Mouse (Mus musculus) cortical plate, adult 2 months (tissue): ENCODE measurements at regions not wholly inside any gene's neighbourhood (a gene's known extent, or its start where the extent isn't known, plus 50 kb on each side); places are given as distances from the start of the nearest gene placed in this dataset.

ENCODE experiments used
- H3K27ac ChIP-seq: fragments of 200-500 bp; 2 replicates; pipeline ENCODE4 v1.5.1; 2012; ENCODE audit warnings: low read length, control low read depth, inconsistent platforms; ENCODE audit not compliant: insufficient read depth
- H3K4me1 ChIP-seq: fragments of 200-500 bp; 2 replicates; pipeline ENCODE4 v1.6.1; 2011; ENCODE audit warnings: low read length; ENCODE audit not compliant: control insufficient read depth, insufficient read depth
- H3K4me3 ChIP-seq: fragments of 200-500 bp; 2 replicates; pipeline ENCODE4 v1.5.1; 2011; ENCODE audit warnings: mild to moderate bottlenecking, low read length, control low read depth; ENCODE audit not compliant: insufficient read depth
- CTCF ChIP-seq: fragments of 200-500 bp; IDR thresholded peaks from 2 replicates; pipeline ENCODE4 v1.5.1; 2011; ENCODE audit warnings: mild to moderate bottlenecking, control low read depth, low read length; ENCODE audit not compliant: insufficient read depth; ENCODE audit errors: extremely low read depth
- POLR2A ChIP-seq: fragments of 200-500 bp; IDR thresholded peaks from 2 replicates; pipeline ENCODE4 v1.6.1; 2011; ENCODE audit warnings: mild to moderate bottlenecking, low read length, control low read depth; ENCODE audit not compliant: insufficient read depth; ENCODE audit errors: extremely low read depth

DNA sequence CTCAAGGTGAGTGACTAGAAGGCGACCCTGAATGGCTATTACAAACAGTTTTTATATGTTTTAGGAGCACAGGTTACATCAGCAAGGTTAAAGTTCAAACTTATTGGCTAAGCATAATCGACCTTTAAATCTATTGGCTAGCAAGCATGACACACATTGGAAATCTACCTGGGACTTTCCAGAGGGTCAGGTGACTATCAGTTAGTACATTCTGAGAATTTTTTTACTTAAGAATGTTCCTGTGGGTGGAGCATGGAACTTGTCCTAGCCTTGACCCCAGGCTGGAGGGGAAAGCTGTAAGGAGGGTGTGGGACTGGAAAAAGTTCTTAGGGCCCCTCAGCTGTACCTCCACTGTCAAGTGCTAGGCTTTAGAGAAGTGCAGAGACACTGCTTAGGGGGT, 297.9 kb downstream of the Fam84b start:
- Histone ChIP-seq H3K27ac (no peak overlapping the region), H3K4me1 (no peaks in the 10 kb centered on the region), H3K4me3 (no peak overlapping the region)
- TF ChIP-seq CTCF (no peak), POLR2A (no peak)

DNA sequence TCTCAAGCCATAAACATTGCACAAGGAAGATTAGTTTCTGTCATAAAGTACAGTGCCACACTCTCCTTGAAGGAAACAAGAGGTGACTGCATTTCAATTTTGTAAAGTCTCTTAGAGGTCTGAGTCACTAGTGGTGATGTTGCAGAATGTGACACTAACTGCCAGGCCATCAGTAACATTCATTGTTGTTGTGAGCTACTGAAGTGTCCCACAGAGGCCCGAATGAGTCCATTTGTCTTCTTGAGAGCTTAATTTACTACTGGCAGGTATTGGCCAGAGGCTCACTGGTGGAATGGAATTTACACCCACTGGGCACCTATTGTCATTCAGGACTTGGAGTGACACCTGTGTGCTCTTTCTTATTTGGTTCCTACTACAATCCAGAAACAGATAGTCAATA, 299.0 kb downstream of the Fam84b start:
- TF ChIP-seq CTCF = no peak
- TF ChIP-seq POLR2A = no peak
- H3K4me3 ChIP-seq = no peak overlapping the region
- H3K27ac ChIP-seq = no peak overlapping the region
- no peaks in the 10 kb centered on the region for H3K4me1 ChIP-seq

DNA sequence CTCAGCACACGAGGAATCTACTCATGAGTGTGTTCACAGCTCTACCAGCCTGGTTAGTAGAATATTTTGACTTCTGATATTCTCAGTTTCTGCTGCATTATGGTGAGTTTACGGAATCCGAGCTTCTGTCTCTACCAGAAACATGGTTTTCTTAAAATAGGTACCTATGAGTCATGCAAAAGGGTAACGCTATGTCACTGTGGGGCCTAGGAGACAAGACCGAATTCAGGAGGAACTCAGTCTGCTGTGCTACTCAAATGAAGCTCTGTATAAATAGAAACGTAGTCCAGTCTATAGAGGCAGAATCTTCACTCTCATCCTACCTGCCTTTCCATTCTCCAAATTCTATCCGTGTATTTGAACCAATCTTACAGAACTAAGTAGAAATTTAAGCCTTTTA, 305.5 kb downstream of the Fam84b start:
- no peaks in the 10 kb centered on the region for H3K4me1 ChIP-seq
- TF ChIP-seq POLR2A (no peak), CTCF (no peak)
- H3K4me3 ChIP-seq = no peak overlapping the region
- H3K27ac ChIP-seq = no peak overlapping the region

DNA sequence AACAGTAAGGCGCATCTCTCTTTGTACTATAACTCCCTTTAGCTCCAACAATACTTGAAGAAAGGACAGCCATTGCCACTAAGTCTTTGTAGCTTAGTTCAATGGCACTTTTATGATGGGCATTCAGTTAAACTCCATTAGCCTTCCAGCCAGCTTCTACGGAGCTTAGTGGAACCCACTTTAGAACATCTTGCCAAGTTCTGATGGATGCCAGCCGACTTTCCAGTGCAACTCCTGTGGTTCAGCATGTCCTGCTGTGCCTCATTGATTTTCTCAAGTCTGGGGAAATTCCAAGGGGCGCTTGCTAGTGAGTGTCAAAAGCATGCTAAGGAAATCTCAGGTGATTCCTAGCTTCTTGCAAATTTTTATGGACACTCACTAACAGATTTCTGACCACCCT, 316.4 kb downstream of the Fam84b start:
- Histone ChIP-seq H3K4me3 (no peak overlapping the region), H3K4me1 (no peaks in the 10 kb centered on the region), H3K27ac (no peak overlapping the region)
- TF ChIP-seq POLR2A (no peak), CTCF (no peak)

DNA sequence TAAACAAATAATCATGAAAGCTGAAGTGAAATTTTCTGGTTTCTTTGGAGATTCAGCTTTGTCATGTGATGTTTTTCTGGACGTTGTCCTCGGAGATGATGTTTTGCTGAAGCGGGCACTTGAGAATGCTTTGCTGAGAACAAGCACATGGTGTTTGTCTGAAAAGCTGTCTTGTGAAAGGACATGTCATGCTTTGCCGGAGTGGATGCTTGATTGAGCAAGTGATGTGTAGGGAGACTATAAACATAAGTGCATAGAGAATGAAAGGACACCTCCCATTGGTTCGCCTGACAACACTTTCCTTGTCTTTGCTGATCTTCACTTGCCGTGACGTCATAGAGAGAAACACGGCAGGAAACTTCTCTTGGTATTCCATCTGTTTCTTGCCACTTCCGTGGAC, 318.9 kb downstream of the Fam84b start:
- TF ChIP-seq POLR2A = no peak
- TF ChIP-seq CTCF = no peak
- H3K4me3 ChIP-seq = no peak overlapping the region
- no peaks in the 10 kb centered on the region for H3K4me1 ChIP-seq
- no peak overlapping the region for H3K27ac ChIP-seq

DNA sequence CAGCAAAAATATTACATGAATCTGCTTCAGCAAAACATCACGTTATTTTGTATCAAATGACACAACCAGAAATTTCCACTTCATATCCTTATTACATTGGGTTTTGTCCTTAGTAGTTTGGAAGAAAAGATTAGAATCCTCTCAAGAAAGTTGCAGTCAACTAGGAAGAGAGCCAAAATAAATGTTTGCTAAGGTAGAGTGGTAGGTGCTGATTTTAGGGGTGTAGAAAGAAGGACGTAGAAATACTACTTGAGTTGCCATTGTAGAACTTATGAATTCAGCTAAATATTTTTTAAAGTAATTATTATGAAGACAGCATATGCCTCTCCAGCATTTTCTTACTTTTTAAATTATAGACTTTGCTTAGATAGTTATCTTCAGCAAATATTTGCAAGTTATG, 336.8 kb downstream of the Fam84b start:
- Histone ChIP-seq H3K4me3 (no peak overlapping the region), H3K27ac (no peak overlapping the region), H3K4me1 (no peaks in the 10 kb centered on the region)
- TF ChIP-seq POLR2A (no peak), CTCF (no peak)

DNA sequence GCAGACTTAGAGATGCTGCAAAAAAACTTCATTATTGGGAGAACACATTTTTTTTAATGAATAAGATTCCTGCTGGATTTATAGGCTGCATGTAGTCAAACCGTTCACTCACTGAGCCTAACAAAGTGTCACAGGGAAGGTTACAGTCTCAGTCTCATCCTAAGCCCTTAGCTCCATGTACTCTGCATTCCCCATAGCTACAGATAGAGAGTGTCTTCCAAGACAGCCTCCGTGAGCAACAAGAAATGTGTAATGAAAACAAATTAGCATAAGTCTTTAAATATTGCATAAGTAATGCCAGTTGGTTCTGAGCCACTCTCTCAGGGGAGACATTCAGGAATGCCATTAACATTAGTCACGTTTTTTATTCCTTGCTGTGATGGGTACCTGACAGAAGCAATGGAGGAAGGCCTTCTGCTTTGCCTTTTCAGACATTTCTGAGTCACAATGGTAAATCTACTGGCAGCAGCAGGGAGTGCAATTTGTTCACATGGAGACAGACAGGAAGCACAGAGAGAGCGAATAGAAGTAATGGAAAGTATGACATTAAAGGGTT, 376.7 kb downstream of the Fam84b start:
- Histone ChIP-seq H3K4me1 (no peaks in the 10 kb centered on the region), H3K4me3 (no peak overlapping the region), H3K27ac (no peak overlapping the region)
- TF ChIP-seq POLR2A (no peak), CTCF (no peak)

DNA sequence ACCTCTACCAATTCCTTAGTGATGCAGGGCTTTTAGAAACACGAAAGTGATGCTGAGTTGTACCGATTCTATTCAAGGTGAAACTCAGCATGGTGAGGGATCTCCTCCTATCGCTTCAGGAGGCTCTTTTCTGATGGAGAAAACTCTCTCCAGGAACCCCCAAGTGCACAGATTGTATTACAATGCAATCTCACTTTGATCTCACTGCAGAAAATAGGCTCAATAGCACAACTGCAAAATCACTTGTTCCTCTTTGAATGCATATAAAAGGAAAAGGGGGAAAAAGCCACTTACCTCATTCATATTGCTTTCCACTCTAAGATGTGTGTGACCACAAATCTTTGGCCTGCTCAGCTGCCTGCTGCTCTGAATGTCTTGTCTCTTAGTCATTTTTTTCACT, 378.5 kb downstream of the Fam84b start:
- H3K4me3 ChIP-seq = no peak overlapping the region

DNA sequence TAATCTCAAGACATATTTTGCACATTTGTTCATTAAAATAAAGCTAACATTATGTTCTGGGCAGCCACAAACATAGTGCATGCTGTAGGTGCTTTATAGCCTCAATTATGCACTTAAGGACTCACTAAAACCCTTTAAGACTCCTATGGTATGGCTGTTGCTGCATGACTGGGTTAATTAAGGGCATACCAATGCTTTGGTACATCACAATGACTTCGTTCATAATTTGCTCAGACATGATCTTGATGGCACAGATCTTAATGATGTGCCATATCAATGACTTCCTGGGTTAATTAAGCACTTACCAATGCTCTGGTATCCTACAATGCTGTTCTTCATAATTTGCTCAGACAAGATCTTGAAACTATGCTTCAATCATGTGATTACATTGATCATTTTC, 415.5 kb upstream of the 4933412E24Rik start:
- H3K4me3 ChIP-seq = no peak overlapping the region
- no peak for TF ChIP-seq POLR2A
- TF ChIP-seq CTCF = no peak
- H3K4me1 ChIP-seq = no peaks in the 10 kb centered on the region
- H3K27ac ChIP-seq = no peak overlapping the region

More for the DNA sequence above, 378.5 kb downstream of the Fam84b start:
- no peak overlapping the region for H3K27ac ChIP-seq
- TF ChIP-seq CTCF (no peak), POLR2A (no peak)
- no peaks in the 10 kb centered on the region for H3K4me1 ChIP-seq

DNA sequence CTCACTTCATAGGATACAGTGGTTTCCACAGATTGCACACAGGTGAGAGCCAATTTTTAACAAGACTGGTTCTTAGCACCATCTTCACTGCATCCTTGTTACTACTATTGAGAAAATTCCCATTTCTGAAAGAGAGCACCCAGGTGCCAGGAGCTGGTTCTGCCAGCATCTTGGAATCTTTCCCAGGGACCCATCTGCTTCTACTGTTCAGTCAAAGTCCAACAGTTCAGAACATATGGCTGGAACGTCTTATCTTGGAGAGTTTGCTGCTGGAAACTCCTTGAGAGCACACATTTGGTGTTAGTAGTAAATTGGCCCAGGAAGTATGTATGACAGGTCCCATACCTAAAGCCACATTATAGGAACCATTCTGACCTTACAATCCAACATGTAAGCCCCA, 402.7 kb upstream of the 4933412E24Rik start:
- H3K27ac ChIP-seq = no peak overlapping the region

DNA sequence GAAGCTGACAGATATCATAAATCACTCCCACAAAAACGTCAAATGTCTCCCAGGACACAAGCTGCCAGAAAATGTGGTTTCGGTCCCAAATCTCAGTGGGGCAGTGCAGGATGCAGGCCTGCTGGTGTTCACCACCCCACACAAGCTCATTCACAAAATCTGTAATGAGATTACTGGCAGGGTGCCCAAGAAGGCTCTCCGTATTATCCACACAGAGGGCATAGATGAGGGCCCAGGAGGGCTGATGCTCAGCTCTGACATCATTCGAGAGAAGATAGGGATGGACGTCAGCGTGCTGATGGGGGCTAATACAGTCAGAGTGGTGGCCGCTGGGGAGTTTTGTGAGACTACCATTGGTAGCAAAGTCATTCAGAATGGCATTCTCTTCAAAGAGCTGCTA, 375.9 kb upstream of the 4933412E24Rik start:
- H3K4me1 ChIP-seq = no peaks in the 10 kb centered on the region
- TF ChIP-seq CTCF = no peak
- no peak for TF ChIP-seq POLR2A
- H3K27ac ChIP-seq = no peak overlapping the region
- no peak overlapping the region for H3K4me3 ChIP-seq

More for the DNA sequence above, 402.7 kb upstream of the 4933412E24Rik start:
- Histone ChIP-seq H3K4me1 (no peaks in the 10 kb centered on the region), H3K4me3 (no peak overlapping the region)
- TF ChIP-seq CTCF (no peak), POLR2A (no peak)

DNA sequence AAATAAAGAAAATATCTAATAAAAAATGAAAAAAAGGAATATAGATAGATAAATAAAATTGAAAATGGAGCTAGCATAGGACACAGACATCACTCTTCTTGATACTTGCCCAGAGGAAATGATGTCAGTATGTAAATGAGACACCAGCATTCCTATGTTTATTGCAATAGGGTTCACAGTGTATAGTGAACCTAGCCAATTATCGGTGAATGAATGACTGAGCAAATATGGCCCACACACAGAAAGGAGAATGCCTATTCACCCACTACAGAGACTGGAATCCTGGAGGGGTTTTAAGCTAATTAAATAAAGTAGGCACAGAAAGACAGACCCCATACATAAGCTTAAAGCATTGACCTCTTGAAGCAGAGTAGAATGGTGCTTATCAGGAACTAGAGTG, 373.9 kb upstream of the 4933412E24Rik start:
- Histone ChIP-seq H3K4me1 (no peaks in the 10 kb centered on the region), H3K4me3 (no peak overlapping the region), H3K27ac (no peak overlapping the region)
- TF ChIP-seq CTCF = no peak
- no peak for TF ChIP-seq POLR2A
